Mouse (Mus musculus): ENCODE measurements around the gene Tlnrd1. TPM values are rescaled to one million over a fixed set of nuclear protein-coding genes. Genes with fewer than 3 reads are reported as not detected.

The Tlnrd1 gene
- polyA plus RNA-seq, 1 experiment from 2014 or later, result 4.7 TPM

- Histone ChIP-seq H3K36me3 (ENCODE audit: control insufficient read depth, insufficient read depth) (no peaks in the 10 kb centered on the region), H3K4me3 (replicated peaks; ENCODE audit: low read length) (no peak overlapping the region), H3K9me3 (ENCODE audit: control insufficient read depth, low read length) (no peaks in the 10 kb centered on the region), H3K27ac (ENCODE audit: low read length) (no peak overlapping the region), H3K9ac (replicated peaks; ENCODE audit: low read depth, low read length) (no peak overlapping the region), H3K4me2 (ENCODE audit: low read length) (no peak overlapping the region), H3K27me3 (replicated peaks; ENCODE audit: control insufficient read depth, insufficient read depth, low read length) (no peaks in the 10 kb centered on the region), H3K4me1 (replicated peaks; ENCODE audit: control insufficient read depth, insufficient read depth, low read length) (no peaks in the 10 kb centered on the region)
- WGBS, result 40% methylated on average over 5 of the region's 5 CpGs
- ATAC-seq, result no peak
Measured at GRCm38 (mm10) chr7:83852381-83853380, 31.4 kb downstream of the Tlnrd1 start.

GRCm38 (mm10) chr7:83851569-83852380 lies 32.3 kb downstream of the Tlnrd1 start:
- H3K36me3 ChIP-seq (ENCODE audit: control insufficient read depth, insufficient read depth), result no peaks in the 10 kb centered on the region
- H3K27ac ChIP-seq (ENCODE audit: low read length), result no peak overlapping the region
- H3K4me2 ChIP-seq (ENCODE audit: low read length), result no peak overlapping the region
- H3K9ac ChIP-seq (replicated peaks; ENCODE audit: low read depth, low read length), result no peak overlapping the region
- H3K27me3 ChIP-seq (replicated peaks; ENCODE audit: control insufficient read depth, insufficient read depth, low read length), result no peaks in the 10 kb centered on the region
- 55% methylated on average over 5 of the region's 5 CpGs for WGBS
- H3K4me3 ChIP-seq (replicated peaks; ENCODE audit: low read length), result no peak overlapping the region
- no peaks in the 10 kb centered on the region for H3K4me1 ChIP-seq (replicated peaks; ENCODE audit: control insufficient read depth, insufficient read depth, low read length)
- ATAC-seq, result no peak
- H3K9me3 ChIP-seq (ENCODE audit: control insufficient read depth, low read length), result no peaks in the 10 kb centered on the region

- no peaks in the 10 kb centered on the region for H3K36me3 ChIP-seq (ENCODE audit: control insufficient read depth, insufficient read depth)
- no peaks in the 10 kb centered on the region for H3K27me3 ChIP-seq (replicated peaks; ENCODE audit: control insufficient read depth, insufficient read depth, low read length)
- H3K4me3 ChIP-seq (replicated peaks; ENCODE audit: low read length), result no peak overlapping the region
- no peak overlapping the region for H3K9ac ChIP-seq (replicated peaks; ENCODE audit: low read depth, low read length)
- H3K27ac ChIP-seq (ENCODE audit: low read length), result no peak overlapping the region
- WGBS, result 61% methylated on average over 5 of the region's 5 CpGs
- no peak for ATAC-seq
- no peaks in the 10 kb centered on the region for H3K4me1 ChIP-seq (replicated peaks; ENCODE audit: control insufficient read depth, insufficient read depth, low read length)
- no peaks in the 10 kb centered on the region for H3K9me3 ChIP-seq (ENCODE audit: control insufficient read depth, low read length)
- H3K4me2 ChIP-seq (ENCODE audit: low read length), result no peak overlapping the region
Measured at GRCm38 (mm10) chr7:83847187-83848075, 36.7 kb downstream of the Tlnrd1 start.

- Histone ChIP-seq H3K4me3 (replicated peaks; ENCODE audit: low read length) (no peak overlapping the region), H3K27me3 (replicated peaks; ENCODE audit: control insufficient read depth, insufficient read depth, low read length) (no peaks in the 10 kb centered on the region), H3K4me2 (ENCODE audit: low read length) (no peak overlapping the region), H3K36me3 (ENCODE audit: control insufficient read depth, insufficient read depth) (no peaks in the 10 kb centered on the region), H3K4me1 (replicated peaks; ENCODE audit: control insufficient read depth, insufficient read depth, low read length) (no peaks in the 10 kb centered on the region), H3K27ac (ENCODE audit: low read length) (no peak overlapping the region), H3K9me3 (ENCODE audit: control insufficient read depth, low read length) (no peaks in the 10 kb centered on the region), H3K9ac (replicated peaks; ENCODE audit: low read depth, low read length) (no peak overlapping the region)
- ATAC-seq, result no peak
- WGBS, result 91% methylated on average over 3 of the region's 3 CpGs
Measured at GRCm38 (mm10) chr7:83844807-83845206, 39.3 kb downstream of the Tlnrd1 start.

GRCm38 (mm10) chr7:83842486-83843259 lies 41.4 kb downstream of the Tlnrd1 start:
- no peak overlapping the region for H3K4me3 ChIP-seq (replicated peaks; ENCODE audit: low read length)
- H3K4me2 ChIP-seq (ENCODE audit: low read length), result no peak overlapping the region
- no peak overlapping the region for H3K27ac ChIP-seq (ENCODE audit: low read length)
- no peaks in the 10 kb centered on the region for H3K36me3 ChIP-seq (ENCODE audit: control insufficient read depth, insufficient read depth)
- no peak for ATAC-seq
- no peaks in the 10 kb centered on the region for H3K9me3 ChIP-seq (ENCODE audit: control insufficient read depth, low read length)
- H3K27me3 ChIP-seq (replicated peaks; ENCODE audit: control insufficient read depth, insufficient read depth, low read length), result no peaks in the 10 kb centered on the region
- H3K4me1 ChIP-seq (replicated peaks; ENCODE audit: control insufficient read depth, insufficient read depth, low read length), result no peaks in the 10 kb centered on the region
- 53% methylated on average over 6 of the region's 6 CpGs for WGBS
- no peak overlapping the region for H3K9ac ChIP-seq (replicated peaks; ENCODE audit: low read depth, low read length)

GRCm38 (mm10) chr7:83840076-83840475 lies 44.0 kb downstream of the Tlnrd1 start:
- ATAC-seq, result no peak
- no peak overlapping the region for H3K27ac ChIP-seq (ENCODE audit: low read length)
- H3K4me2 ChIP-seq (ENCODE audit: low read length), result no peak overlapping the region
- WGBS, result 79% methylated on average over 2 of the region's 2 CpGs
- no peak overlapping the region for H3K4me3 ChIP-seq (replicated peaks; ENCODE audit: low read length)
- no peaks in the 10 kb centered on the region for H3K36me3 ChIP-seq (ENCODE audit: control insufficient read depth, insufficient read depth)
- no peaks in the 10 kb centered on the region for H3K27me3 ChIP-seq (replicated peaks; ENCODE audit: control insufficient read depth, insufficient read depth, low read length)
- no peaks in the 10 kb centered on the region for H3K9me3 ChIP-seq (ENCODE audit: control insufficient read depth, low read length)
- no peak overlapping the region for H3K9ac ChIP-seq (replicated peaks; ENCODE audit: low read depth, low read length)
- H3K4me1 ChIP-seq (replicated peaks; ENCODE audit: control insufficient read depth, insufficient read depth, low read length), result no peaks in the 10 kb centered on the region

GRCm38 (mm10) chr7:83838525-83839224 lies 45.4 kb downstream of the Tlnrd1 start:
- Histone ChIP-seq H3K27ac (ENCODE audit: low read length) (no peak overlapping the region), H3K4me2 (ENCODE audit: low read length) (no peak overlapping the region), H3K9me3 (ENCODE audit: control insufficient read depth, low read length) (no peaks in the 10 kb centered on the region), H3K36me3 (ENCODE audit: control insufficient read depth, insufficient read depth) (no peaks in the 10 kb centered on the region), H3K4me1 (replicated peaks; ENCODE audit: control insufficient read depth, insufficient read depth, low read length) (no peaks in the 10 kb centered on the region), H3K9ac (replicated peaks; ENCODE audit: low read depth, low read length) (no peak overlapping the region), H3K4me3 (replicated peaks; ENCODE audit: low read length) (no peak overlapping the region), H3K27me3 (replicated peaks; ENCODE audit: control insufficient read depth, insufficient read depth, low read length) (no peaks in the 10 kb centered on the region)
- no peak for ATAC-seq
- 69% methylated on average over 5 of the region's 5 CpGs for WGBS

All from forebrain, embryonic 16.5 days (tissue).